Mouse (Mus musculus) liver, embryonic 12.5 days (tissue): ENCODE results near the gene Mutyh. TPM values are rescaled to one million over a fixed set of nuclear protein-coding genes. Genes with fewer than 3 reads are reported as not detected.

Source experiments
- ATAC-seq: fragments of 200-750 bp; cut with Nextera tagmentation; 2 replicates; pipeline ENCODE4 v1.8.0; 2017; ENCODE audit warnings: moderate number of reproducible peaks, mild to moderate bottlenecking, moderate library complexity
- H3K27ac ChIP-seq: fragments of 300-500 bp; sonication (generic); 2 replicates; pipeline ENCODE4 v1.5.1; 2016; ENCODE audit warnings: mild to moderate bottlenecking
- H3K27me3 ChIP-seq: fragments of 300-500 bp; sonication (generic); replicated peaks from 2 replicates; pipeline ENCODE4 v1.6.1; 2016; ENCODE audit warnings: mild to moderate bottlenecking, moderate library complexity
- H3K36me3 ChIP-seq: fragments of 300-500 bp; sonication (generic); 2 replicates; pipeline ENCODE4 v1.6.1; 2016; ENCODE audit warnings: mild to moderate bottlenecking, moderate library complexity
- H3K4me1 ChIP-seq: fragments of 300-500 bp; sonication (generic); 2 replicates; pipeline ENCODE4 v1.6.1; 2016
- H3K4me2 ChIP-seq: fragments of 300-500 bp; sonication (generic); 2 replicates; pipeline ENCODE4 v1.6.1; 2016; ENCODE audit warnings: mild to moderate bottlenecking, moderate library complexity
- H3K4me3 ChIP-seq: fragments of 300-500 bp; sonication (generic); 2 replicates; pipeline ENCODE4 v1.5.1; 2016; ENCODE audit warnings: mild to moderate bottlenecking, moderate library complexity
- H3K9ac ChIP-seq: fragments of 300-500 bp; sonication (generic); 2 replicates; pipeline ENCODE4 v1.6.1; 2016; ENCODE audit warnings: mild to moderate bottlenecking, moderate library complexity
- H3K9me3 ChIP-seq: fragments of 300-500 bp; sonication (generic); replicated peaks from 2 replicates; pipeline ENCODE4 v1.6.1; 2016; ENCODE audit warnings: mild to moderate bottlenecking, moderate library complexity
- whole genome bisulfite sequencing: fragments of 180-500 bp; shearing (Covaris S2); methylation state at CpG from one replicate; pipeline ENCODE4 v1.1.7; 2016; ENCODE audit not compliant: insufficient replicate concordance; 5-methylcytosine and 5-hydroxymethylcytosine counted together
- polyA plus RNA-seq: library from polyadenylated mRNA; unstranded; fragments of >200 nt; fragmentation: Nextera tagmentation; extraction: Ambion mirVana; gene quantifications from 2 replicates; pipeline ENCODE4 v1.2.1, GENCODE M21; 2016

Gene Mutyh
- 4.8 and 6.2 TPM in 2 replicates for polyA plus RNA-seq

GRCm38 (mm10) chr4:116807197-116808129, at the start of gene Mutyh, which contains the start of gene Toe1:
Gene Mutyh (plus strand): TSS chr4:116807723.
Gene Toe1 (minus strand): TSS chr4:116807640.
- peaks cover 34% of the 10 kb centered on the region for H3K36me3 ChIP-seq
- H3K4me3 ChIP-seq = peak within 1 kb of the TSS; percentile 75
- peak within 1 kb of the TSS; percentile 75 for H3K4me2 ChIP-seq
- WGBS = under 1% methylated on average over 58 of the region's 58 CpGs
- peak within 1 kb of the TSS; percentile 78 for H3K9ac ChIP-seq
- H3K4me1 ChIP-seq = peaks cover 16% of the 10 kb centered on the region
- ATAC-seq = peak; percentile 96
- no peaks in the 10 kb centered on the region for H3K27me3 ChIP-seq
- no peaks in the 10 kb centered on the region for H3K9me3 ChIP-seq
- H3K27ac ChIP-seq = peak within 1 kb of the TSS; percentile 86

GRCm38 (mm10) chr4:116761914-116762313, 45.6 kb upstream of the Mutyh start:
- no peaks in the 10 kb centered on the region for H3K27me3 ChIP-seq
- no peak overlapping the region for H3K27ac ChIP-seq
- H3K4me2 ChIP-seq = no peak overlapping the region
- no peaks in the 10 kb centered on the region for H3K36me3 ChIP-seq
- WGBS = 53% methylated on average over 2 of the region's 2 CpGs
- H3K4me1 ChIP-seq = no peaks in the 10 kb centered on the region
- H3K4me3 ChIP-seq = no peak overlapping the region
- ATAC-seq = no peak
- H3K9me3 ChIP-seq = no peaks in the 10 kb centered on the region
- no peak overlapping the region for H3K9ac ChIP-seq

- no peaks in the 10 kb centered on the region for H3K36me3 ChIP-seq
- no peak for ATAC-seq
- H3K9me3 ChIP-seq = no peaks in the 10 kb centered on the region
- 71% methylated on average over 5 of the region's 5 CpGs for WGBS
- peaks cover 10% of the 10 kb centered on the region for H3K4me1 ChIP-seq
- no peaks in the 10 kb centered on the region for H3K27me3 ChIP-seq
- H3K4me2 ChIP-seq = no peak overlapping the region
- H3K4me3 ChIP-seq = no peak overlapping the region
- H3K27ac ChIP-seq = no peak overlapping the region
- H3K9ac ChIP-seq = no peak overlapping the region
Measured at GRCm38 (mm10) chr4:116764001-116764400, 43.5 kb upstream of the Mutyh start.

GRCm38 (mm10) chr4:116768510-116768909, 39.0 kb upstream of the Mutyh start:
- H3K4me1 ChIP-seq = peaks cover 17% of the 10 kb centered on the region
- no peak overlapping the region for H3K4me2 ChIP-seq
- no peak overlapping the region for H3K4me3 ChIP-seq
- H3K27ac ChIP-seq = peak overlapping the region; percentile 36; the same call in 1 of the 2 replicates
- H3K9ac ChIP-seq = no peak overlapping the region
- no peaks in the 10 kb centered on the region for H3K9me3 ChIP-seq
- H3K27me3 ChIP-seq = no peaks in the 10 kb centered on the region
- H3K36me3 ChIP-seq = no peaks in the 10 kb centered on the region
- WGBS = 66% methylated on average over 5 of the region's 5 CpGs
- ATAC-seq = no peak

- Histone ChIP-seq H3K4me2 (no peak overlapping the region), H3K36me3 (no peaks in the 10 kb centered on the region), H3K27ac (no peak overlapping the region), H3K9ac (no peak overlapping the region), H3K27me3 (no peaks in the 10 kb centered on the region), H3K4me1 (peaks cover 17% of the 10 kb centered on the region), H3K9me3 (no peaks in the 10 kb centered on the region), H3K4me3 (no peak overlapping the region)
- ATAC-seq = no peak
Measured at GRCm38 (mm10) chr4:116769060-116769459, 38.5 kb upstream of the Mutyh start.

- no peak for ATAC-seq
- Histone ChIP-seq H3K4me1 (no peaks in the 10 kb centered on the region), H3K27ac (no peak overlapping the region), H3K9me3 (no peaks in the 10 kb centered on the region), H3K27me3 (no peaks in the 10 kb centered on the region), H3K9ac (no peak overlapping the region), H3K36me3 (no peaks in the 10 kb centered on the region), H3K4me2 (no peak overlapping the region), H3K4me3 (no peak overlapping the region)
- 66% methylated on average over 5 of the region's 5 CpGs for WGBS
Measured at GRCm38 (mm10) chr4:116776391-116776790, 31.1 kb upstream of the Mutyh start.

GRCm38 (mm10) chr4:116777079-116777478, 30.4 kb upstream of the Mutyh start:
- Histone ChIP-seq H3K4me1 (no peaks in the 10 kb centered on the region), H3K4me2 (no peak overlapping the region), H3K36me3 (no peaks in the 10 kb centered on the region), H3K9me3 (no peaks in the 10 kb centered on the region), H3K4me3 (no peak overlapping the region), H3K27ac (no peak overlapping the region), H3K9ac (no peak overlapping the region), H3K27me3 (no peaks in the 10 kb centered on the region)
- 71% methylated on average over 3 of the region's 3 CpGs for WGBS
- ATAC-seq = no peak

- Histone ChIP-seq H3K27me3 (no peaks in the 10 kb centered on the region), H3K4me1 (no peaks in the 10 kb centered on the region), H3K4me3 (no peak overlapping the region), H3K9me3 (no peaks in the 10 kb centered on the region), H3K4me2 (no peak overlapping the region), H3K36me3 (no peaks in the 10 kb centered on the region), H3K27ac (no peak overlapping the region), H3K9ac (no peak overlapping the region)
- WGBS = 51% methylated on average over 2 of the region's 2 CpGs
- ATAC-seq = no peak
Measured at GRCm38 (mm10) chr4:116780541-116780940, 27.0 kb upstream of the Mutyh start.

GRCm38 (mm10) chr4:116781366-116781765, 26.2 kb upstream of the Mutyh start:
- no peaks in the 10 kb centered on the region for H3K9me3 ChIP-seq
- no peaks in the 10 kb centered on the region for H3K36me3 ChIP-seq
- no peaks in the 10 kb centered on the region for H3K4me1 ChIP-seq
- H3K27me3 ChIP-seq = no peaks in the 10 kb centered on the region
- no peak overlapping the region for H3K27ac ChIP-seq
- H3K4me3 ChIP-seq = no peak overlapping the region
- no peak overlapping the region for H3K4me2 ChIP-seq
- ATAC-seq = no peak
- no peak overlapping the region for H3K9ac ChIP-seq
- WGBS = 39% methylated on average over 2 of the region's 2 CpGs

GRCm38 (mm10) chr4:116782171-116782570, 25.4 kb upstream of the Mutyh start:
- Histone ChIP-seq H3K4me3 (no peak overlapping the region), H3K4me1 (no peaks in the 10 kb centered on the region), H3K36me3 (no peaks in the 10 kb centered on the region), H3K27me3 (no peaks in the 10 kb centered on the region), H3K4me2 (no peak overlapping the region), H3K9me3 (no peaks in the 10 kb centered on the region), H3K27ac (no peak overlapping the region), H3K9ac (no peak overlapping the region)
- 52% methylated on average over 8 of the region's 8 CpGs for WGBS
- no peak for ATAC-seq

- peaks cover 9% of the 10 kb centered on the region; the same call in 1 of the 2 replicates for H3K4me1 ChIP-seq
- ATAC-seq = no peak
- 90% methylated on average over 1 of the region's 1 CpGs for WGBS
- no peak overlapping the region for H3K4me3 ChIP-seq
- no peak overlapping the region for H3K27ac ChIP-seq
- no peaks in the 10 kb centered on the region for H3K36me3 ChIP-seq
- H3K27me3 ChIP-seq = no peaks in the 10 kb centered on the region
- no peak overlapping the region for H3K4me2 ChIP-seq
- H3K9ac ChIP-seq = no peak overlapping the region
- no peaks in the 10 kb centered on the region for H3K9me3 ChIP-seq
Measured at GRCm38 (mm10) chr4:116786587-116786986, 20.9 kb upstream of the Mutyh start.

GRCm38 (mm10) chr4:116787985-116788760, 19.4 kb upstream of the Mutyh start:
- Histone ChIP-seq H3K27ac (no peak overlapping the region), H3K4me1 (peaks cover 9% of the 10 kb centered on the region; the same call in 1 of the 2 replicates), H3K9ac (no peak overlapping the region), H3K9me3 (no peaks in the 10 kb centered on the region), H3K36me3 (no peaks in the 10 kb centered on the region), H3K4me3 (no peak overlapping the region), H3K27me3 (no peaks in the 10 kb centered on the region), H3K4me2 (no peak overlapping the region)
- 26% methylated on average over 7 of the region's 7 CpGs for WGBS
- ATAC-seq = no peak
